ENCODE assay signal across 11 mouse cellular contexts in genomic region chr3:120786659-120787058, GRCm38 (mm10).
A peak's percentile ranks its signal among the peaks of the same experiment; 100 is the strongest.
DNase-seq lines count a peak whose midpoint lies in the region; ATAC-seq and TF ChIP-seq lines count a peak whose summit lies in the region.
"Had no signal": no experiment of that assay in that cellular context is flagged by ENCODE, and none has a peak within 500 bp of the region (broad histone marks: within the 10 kb centered on the region; RNA-seq: fewer than 3 reads in every experiment).

No protein-coding gene starts in this region.

- H3K27me3 ChIP-seq in forebrain, postnatal 0 days (ENCODE audit: insufficient read depth, low read length) = no peaks in the 10 kb centered on the region
- no peaks in the 10 kb centered on the region for H3K27me3 ChIP-seq in forebrain, embryonic 12.5 days
- H3K27me3 ChIP-seq in hindbrain, embryonic 11.5 days (ENCODE audit: control insufficient read depth, insufficient read depth, low read length) = no peaks in the 10 kb centered on the region
- H3K27me3 ChIP-seq: forebrain, embryonic 13.5 days; intestine, embryonic 15.5 days; lung, embryonic 15.5 days had no signal

- no peak for TF ChIP-seq CTCF in forebrain, postnatal 0 days (IDR thresholded peaks at IDR 0.05; ENCODE audit: low read depth)

- no peak overlapping the region for H3K4me3 ChIP-seq in forebrain, postnatal 0 days (ENCODE audit: low read depth, low read length)
- H3K4me3 ChIP-seq in forebrain, embryonic 12.5 days (replicated peaks) = no peak overlapping the region
- H3K4me3 ChIP-seq in hindbrain, embryonic 11.5 days (ENCODE audit: low read depth, low read length) = no peak overlapping the region
- H3K4me3 ChIP-seq: forebrain, embryonic 13.5 days; intestine, embryonic 15.5 days; lung, embryonic 15.5 days had no signal

- H3K9ac ChIP-seq in forebrain, postnatal 0 days = no peak overlapping the region
- no peak overlapping the region for H3K9ac ChIP-seq in forebrain, embryonic 12.5 days
- no peak overlapping the region for H3K9ac ChIP-seq in hindbrain, embryonic 11.5 days (ENCODE audit: low read depth, low read length)
- H3K9ac ChIP-seq: forebrain, embryonic 13.5 days; intestine, embryonic 15.5 days; lung, embryonic 15.5 days had no signal

- no peak for ATAC-seq in forebrain, postnatal 0 days
- ATAC-seq in forebrain, embryonic 12.5 days (ENCODE audit: low FRiP score) = no peak
- ATAC-seq in erythroid progenitor cell, adult 5-6 weeks (replicated peaks; ENCODE audit: low FRiP score, poor library complexity, severe bottlenecking) = no peak
- no peak for ATAC-seq in hindbrain, embryonic 11.5 days (ENCODE audit: low FRiP score)
- no peak for ATAC-seq in megakaryocyte, adult 5-6 weeks (ENCODE audit: poor library complexity, severe bottlenecking)
- ATAC-seq: intestine, embryonic 15.5 days had no signal

- DNase-seq in forebrain, postnatal 0 days = peak; percentile 35
- DNase-seq in adrenal gland, adult 8-10 months = peak; percentile 20
- peak; percentile 24 to 26 for DNase-seq in heart, postnatal 14 days
- peak; percentile 50 to 51 for DNase-seq in left cerebral cortex, postnatal 14 days (ENCODE audit: low spot score in 2 of 2)
- no peak for DNase-seq in hindbrain, embryonic 11.5 days (ENCODE audit: low spot score)

- intact Hi-C loops in heart, postnatal 14 days (cut with DNase I) = no loop called here
- intact Hi-C loops in left cerebral cortex, postnatal 14 days (cut with DNase I) = no loop called here

- H3K36me3 ChIP-seq in forebrain, postnatal 0 days (ENCODE audit: insufficient read depth) = no peaks in the 10 kb centered on the region
- H3K36me3 ChIP-seq in forebrain, embryonic 12.5 days (replicated peaks) = no peaks in the 10 kb centered on the region
- H3K36me3 ChIP-seq in hindbrain, embryonic 11.5 days (ENCODE audit: control insufficient read depth, insufficient read depth, low read length) = no peaks in the 10 kb centered on the region
- H3K36me3 ChIP-seq: intestine, embryonic 15.5 days; lung, embryonic 15.5 days had no signal

- H3K4me2 ChIP-seq in forebrain, postnatal 0 days (ENCODE audit: low read depth) = no peak overlapping the region
- no peak overlapping the region for H3K4me2 ChIP-seq in forebrain, embryonic 12.5 days
- no peak overlapping the region for H3K4me2 ChIP-seq in hindbrain, embryonic 11.5 days (replicated peaks; ENCODE audit: low read depth, low read length)
- H3K4me2 ChIP-seq: forebrain, embryonic 13.5 days; intestine, embryonic 15.5 days; lung, embryonic 15.5 days had no signal

- H3K9me3 ChIP-seq in forebrain, postnatal 0 days (ENCODE audit: low read length) = no peaks in the 10 kb centered on the region
- no peaks in the 10 kb centered on the region for H3K9me3 ChIP-seq in forebrain, embryonic 12.5 days
- no peaks in the 10 kb centered on the region for H3K9me3 ChIP-seq in hindbrain, embryonic 11.5 days (ENCODE audit: control insufficient read depth, low read length)
- H3K9me3 ChIP-seq: forebrain, embryonic 13.5 days; intestine, embryonic 15.5 days; lung, embryonic 15.5 days had no signal

- H3K4me1 ChIP-seq in forebrain, postnatal 0 days (ENCODE audit: insufficient read depth) = no peaks in the 10 kb centered on the region; the same call in 1 of the 2 replicates
- no peaks in the 10 kb centered on the region for H3K4me1 ChIP-seq in forebrain, embryonic 12.5 days
- no peaks in the 10 kb centered on the region for H3K4me1 ChIP-seq in hindbrain, embryonic 11.5 days (replicated peaks; ENCODE audit: control insufficient read depth, insufficient read depth, low read length)
- H3K4me1 ChIP-seq: forebrain, embryonic 13.5 days; intestine, embryonic 15.5 days; lung, embryonic 15.5 days had no signal

- WGBS in forebrain, postnatal 0 days = 66% methylated on average over 9 of the region's 9 CpGs
- 84% methylated on average over 9 of the region's 9 CpGs for WGBS in forebrain, embryonic 12.5 days
- WGBS in hindbrain, embryonic 11.5 days = 93% methylated on average over 9 of the region's 9 CpGs

- no peak overlapping the region for H3K27ac ChIP-seq in forebrain, postnatal 0 days (ENCODE audit: low read depth, low read length)
- no peak overlapping the region for H3K27ac ChIP-seq in forebrain, embryonic 12.5 days
- H3K27ac ChIP-seq in hindbrain, embryonic 11.5 days (ENCODE audit: low read depth, low read length) = no peak overlapping the region
- H3K27ac ChIP-seq: forebrain, embryonic 13.5 days; intestine, embryonic 15.5 days; lung, embryonic 15.5 days had no signal
